In genomic region chr13:58023001-58023560, GRCm38 (mm10) we compare ENCODE assay signal across 23 mouse cellular contexts.
DNase-seq lines count a peak whose midpoint lies in the region; ATAC-seq and TF ChIP-seq lines count a peak whose summit lies in the region.
"Had no signal": no experiment of that assay in that cellular context is flagged by ENCODE, and none has a peak within 500 bp of the region (broad histone marks: within the 10 kb centered on the region; RNA-seq: fewer than 3 reads in every experiment).

No protein-coding gene starts in this region.

- H3K4me3 ChIP-seq in hindbrain, embryonic 16.5 days (ENCODE audit: low read length), result no peak overlapping the region
- no peak overlapping the region for H3K4me3 ChIP-seq in hindbrain, embryonic 12.5 days
- H3K4me3 ChIP-seq in E14TG2a.4 (replicated peaks; ENCODE audit: low read length), result peak overlapping the region; percentile 66
- H3K4me3 ChIP-seq in limb, embryonic 10.5 days, result no peak overlapping the region
- no peak overlapping the region for H3K4me3 ChIP-seq in liver, embryonic 11.5 days (ENCODE audit: low read depth, low read length)
- H3K4me3 ChIP-seq: embryonic facial prominence, embryonic 10.5 days; embryonic facial prominence, embryonic 15.5 days; forebrain, embryonic 13.5 days; limb, embryonic 12.5 days; liver, embryonic 12.5 days; neural tube, embryonic 13.5 days had no signal

- H3K9ac ChIP-seq in hindbrain, embryonic 16.5 days (ENCODE audit: low read depth, low read length), result no peak overlapping the region
- H3K9ac ChIP-seq in hindbrain, embryonic 12.5 days, result no peak overlapping the region
- no peak overlapping the region for H3K9ac ChIP-seq in liver, embryonic 11.5 days (ENCODE audit: low read depth, low read length)
- H3K9ac ChIP-seq: embryonic facial prominence, embryonic 15.5 days; limb, embryonic 12.5 days; liver, embryonic 12.5 days; liver, postnatal 0 days had no signal

- H3K36me3 ChIP-seq in hindbrain, embryonic 16.5 days (ENCODE audit: control insufficient read depth, insufficient read depth, low read length), result peaks cover 8% of the 10 kb centered on the region
- H3K36me3 ChIP-seq in hindbrain, embryonic 12.5 days, result 0 out of 2 replicates have a peak, but pooled peaks cover 6% of the 10 kb centered on the region
- H3K36me3 ChIP-seq in E14TG2a.4 (ENCODE audit: insufficient read depth, low read length), result no peaks in the 10 kb centered on the region
- peaks cover 11% of the 10 kb centered on the region; the same call in 1 of the 2 replicates for H3K36me3 ChIP-seq in limb, embryonic 10.5 days
- H3K36me3 ChIP-seq in liver, embryonic 11.5 days (ENCODE audit: control insufficient read depth, insufficient read depth, low read length), result no peaks in the 10 kb centered on the region
- H3K36me3 ChIP-seq: embryonic facial prominence, embryonic 10.5 days; embryonic facial prominence, embryonic 15.5 days had no signal

- H3K27me3 ChIP-seq in hindbrain, embryonic 16.5 days (replicated peaks; ENCODE audit: control insufficient read depth, insufficient read depth, low read length), result no peaks in the 10 kb centered on the region
- no peaks in the 10 kb centered on the region for H3K27me3 ChIP-seq in hindbrain, embryonic 12.5 days
- H3K27me3 ChIP-seq in E14TG2a.4 (ENCODE audit: insufficient read depth, low read length), result peaks cover 18% of the 10 kb centered on the region; the same call in 1 of the 2 replicates
- H3K27me3 ChIP-seq in limb, embryonic 10.5 days (ENCODE audit: low read depth, poor library complexity, severe bottlenecking), result no peaks in the 10 kb centered on the region
- no peaks in the 10 kb centered on the region for H3K27me3 ChIP-seq in liver, embryonic 11.5 days (replicated peaks; ENCODE audit: control insufficient read depth, insufficient read depth, low read length)
- H3K27me3 ChIP-seq: embryonic facial prominence, embryonic 15.5 days; forebrain, embryonic 13.5 days; limb, embryonic 12.5 days; liver, embryonic 12.5 days; neural tube, embryonic 13.5 days had no signal

- H3K27ac ChIP-seq in hindbrain, embryonic 16.5 days (ENCODE audit: low read depth, low read length), result no peak overlapping the region
- H3K27ac ChIP-seq in hindbrain, embryonic 12.5 days, result no peak overlapping the region
- H3K27ac ChIP-seq in limb, embryonic 10.5 days, result 0 out of 2 replicates have a peak overlapping the region, but pooled peaks have one; percentile 7
- H3K27ac ChIP-seq in liver, embryonic 11.5 days (ENCODE audit: low read depth, low read length), result no peak overlapping the region
- H3K27ac ChIP-seq: embryonic facial prominence, embryonic 10.5 days; embryonic facial prominence, embryonic 15.5 days; forebrain, embryonic 13.5 days; limb, embryonic 12.5 days; liver, embryonic 12.5 days; neural tube, embryonic 13.5 days had no signal

- WGBS in hindbrain, embryonic 16.5 days, result 78% methylated on average over 9 of the region's 9 CpGs
- WGBS in hindbrain, embryonic 12.5 days, result 73% methylated on average over 9 of the region's 9 CpGs
- WGBS in limb, embryonic 10.5 days, result 86% methylated on average over 9 of the region's 9 CpGs
- WGBS in liver, embryonic 11.5 days, result 81% methylated on average over 9 of the region's 9 CpGs

- H3K9me3 ChIP-seq in hindbrain, embryonic 16.5 days (ENCODE audit: control insufficient read depth, low read length), result no peaks in the 10 kb centered on the region
- no peaks in the 10 kb centered on the region for H3K9me3 ChIP-seq in hindbrain, embryonic 12.5 days (replicated peaks)
- H3K9me3 ChIP-seq in E14TG2a.4 (ENCODE audit: low read length), result no peaks in the 10 kb centered on the region
- H3K9me3 ChIP-seq in limb, embryonic 10.5 days (replicated peaks), result no peaks in the 10 kb centered on the region
- no peaks in the 10 kb centered on the region for H3K9me3 ChIP-seq in liver, embryonic 11.5 days (ENCODE audit: control insufficient read depth, low read length)
- H3K9me3 ChIP-seq: embryonic facial prominence, embryonic 10.5 days; embryonic facial prominence, embryonic 15.5 days; forebrain, embryonic 13.5 days; limb, embryonic 12.5 days; liver, embryonic 12.5 days; neural tube, embryonic 13.5 days had no signal

- ATAC-seq in hindbrain, embryonic 16.5 days, result peak; percentile 8; the same call in 1 of the 2 replicates
- no peak for ATAC-seq in hindbrain, embryonic 12.5 days (ENCODE audit: low FRiP score)
- no peak for ATAC-seq in liver, embryonic 11.5 days (replicated peaks; ENCODE audit: low FRiP score)
- ATAC-seq: CD4-positive, CD25-positive, alpha-beta regulatory T cell, adult 4 months; forebrain, embryonic 13.5 days; liver, embryonic 12.5 days; liver, postnatal 0 days had no signal

- TF ChIP-seq CTCF in E14TG2a.4 (conservative IDR thresholded peaks at IDR 0.05; ENCODE audit: low read length), result no peak

- peaks cover 14% of the 10 kb centered on the region for H3K4me1 ChIP-seq in hindbrain, embryonic 16.5 days (ENCODE audit: control insufficient read depth, insufficient read depth, low read depth, low read length)
- H3K4me1 ChIP-seq in hindbrain, embryonic 12.5 days, result peaks cover 5% of the 10 kb centered on the region; the same call in 1 of the 2 replicates
- H3K4me1 ChIP-seq in E14TG2a.4 (replicated peaks; ENCODE audit: low read depth, low read length), result peaks cover 26% of the 10 kb centered on the region
- H3K4me1 ChIP-seq in limb, embryonic 10.5 days, result peaks cover 12% of the 10 kb centered on the region
- no peaks in the 10 kb centered on the region for H3K4me1 ChIP-seq in liver, embryonic 11.5 days (replicated peaks; ENCODE audit: control insufficient read depth, insufficient read depth, low read length)
- H3K4me1 ChIP-seq: limb, embryonic 12.5 days; liver, embryonic 12.5 days had no signal

- DNase-seq in cerebellum, adult 9-10 months, result peak; percentile 56
- DNase-seq in cerebellum, adult 18-20 months, result no peak
- DNase-seq in limb, embryonic 10.5 days (ENCODE audit: low spot score), result no peak
- no peak for DNase-seq in liver, embryonic 11.5 days (ENCODE audit: low spot score)
- DNase-seq: adrenal gland, postnatal 10 days; gastrocnemius, postnatal 14 days; heart, postnatal 14 days; kidney, adult 18-20 months; kidney, postnatal 4 days; liver, postnatal 0 days; lung, postnatal 36 days; thymus, postnatal 4 days had no signal

- H3K4me2 ChIP-seq in hindbrain, embryonic 16.5 days (ENCODE audit: low read length), result no peak overlapping the region
- no peak overlapping the region for H3K4me2 ChIP-seq in hindbrain, embryonic 12.5 days (replicated peaks)
- no peak overlapping the region for H3K4me2 ChIP-seq in liver, embryonic 11.5 days
- H3K4me2 ChIP-seq: embryonic facial prominence, embryonic 15.5 days; forebrain, embryonic 13.5 days; limb, embryonic 12.5 days; liver, embryonic 12.5 days; midbrain, embryonic 11.5 days; neural tube, embryonic 13.5 days had no signal
